Mouse (Mus musculus): ENCODE data around the gene Dlat. TPM values are rescaled to one million over a fixed set of nuclear protein-coding genes. Genes with fewer than 3 reads are reported as not detected.

Gene Dlat
- polyA plus RNA-seq, 1 experiment from 2014 or later, result 37.4 TPM

DNA sequence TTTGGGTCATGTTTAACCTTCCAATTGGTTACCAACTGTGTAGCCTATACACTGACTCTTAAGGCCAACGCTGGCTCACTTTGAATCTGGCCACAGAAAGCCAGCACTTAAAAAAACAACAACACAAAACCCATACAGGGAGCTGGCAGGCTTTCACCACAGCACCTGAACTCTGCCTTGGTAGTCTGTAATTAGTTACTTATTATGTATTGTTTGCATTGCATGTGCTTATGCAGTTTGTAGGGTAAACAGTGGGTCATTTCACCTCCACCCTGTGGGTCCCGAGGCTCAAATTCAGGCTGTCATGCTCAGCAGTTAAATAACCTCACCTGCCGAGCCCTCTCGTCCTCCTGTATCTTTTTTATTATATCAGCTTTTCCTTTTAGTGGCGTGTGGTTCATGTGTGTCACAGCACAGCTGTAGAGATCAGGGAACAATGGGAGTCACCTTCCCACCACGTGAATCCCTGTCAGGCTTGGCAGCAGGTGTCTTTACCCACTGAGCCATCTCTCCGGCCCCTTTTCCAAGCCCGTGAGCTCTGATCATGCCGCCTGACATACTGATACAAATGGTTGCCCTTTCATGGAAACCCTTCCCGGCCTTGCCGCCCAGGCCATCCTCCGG is 64.7 kb downstream of the Dlat start:
- DNase-seq (ENCODE audit: low spot score), result no peak

GRCm38 (mm10) chr9:50593544-50593943 is 66.0 kb downstream of the Dlat start:
- peak; percentile 62 for DNase-seq (ENCODE audit: low spot score)

- DNase-seq (ENCODE audit: low spot score), result no peak
These were observed 66.6 kb downstream of the Dlat start for GRCm38 (mm10) chr9:50592955-50593354.

DNA sequence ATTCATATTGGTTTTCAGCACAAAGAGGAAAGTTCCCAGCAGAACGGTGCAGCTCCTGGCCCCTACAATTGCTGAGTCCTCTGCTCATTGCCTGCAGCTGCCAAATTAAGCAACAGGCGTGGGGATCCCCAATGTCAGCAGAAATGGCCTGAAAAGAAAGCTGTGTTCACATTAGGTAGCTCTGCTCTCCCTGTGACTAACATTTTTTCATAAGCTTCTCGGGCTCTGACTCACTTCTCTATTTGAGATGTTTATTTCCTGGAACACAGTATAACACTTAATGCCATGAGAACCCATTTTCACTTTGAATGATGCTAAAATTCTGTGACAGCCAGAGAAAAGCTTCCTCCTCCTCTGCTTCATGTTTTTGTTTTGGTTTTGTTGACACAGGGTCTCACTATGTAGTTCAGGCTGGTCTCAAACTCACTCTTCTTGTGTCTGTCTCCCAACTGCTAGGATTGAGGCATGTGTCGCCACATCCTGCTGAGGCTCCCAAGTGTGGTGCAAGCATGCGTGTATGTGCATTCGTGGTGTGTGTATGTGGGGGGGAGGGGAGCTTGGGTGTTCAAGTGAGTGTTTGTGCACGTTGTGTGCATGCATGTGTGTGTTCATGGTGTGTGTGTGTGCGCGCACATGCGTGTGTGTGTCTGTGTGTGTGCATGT is 68.6 kb downstream of the Dlat start:
- peak; percentile 20 for DNase-seq (ENCODE audit: low spot score)

- DNase-seq (ENCODE audit: low spot score), result no peak
These were observed 72.6 kb downstream of the Dlat start for GRCm38 (mm10) chr9:50586955-50587354.

DNA sequence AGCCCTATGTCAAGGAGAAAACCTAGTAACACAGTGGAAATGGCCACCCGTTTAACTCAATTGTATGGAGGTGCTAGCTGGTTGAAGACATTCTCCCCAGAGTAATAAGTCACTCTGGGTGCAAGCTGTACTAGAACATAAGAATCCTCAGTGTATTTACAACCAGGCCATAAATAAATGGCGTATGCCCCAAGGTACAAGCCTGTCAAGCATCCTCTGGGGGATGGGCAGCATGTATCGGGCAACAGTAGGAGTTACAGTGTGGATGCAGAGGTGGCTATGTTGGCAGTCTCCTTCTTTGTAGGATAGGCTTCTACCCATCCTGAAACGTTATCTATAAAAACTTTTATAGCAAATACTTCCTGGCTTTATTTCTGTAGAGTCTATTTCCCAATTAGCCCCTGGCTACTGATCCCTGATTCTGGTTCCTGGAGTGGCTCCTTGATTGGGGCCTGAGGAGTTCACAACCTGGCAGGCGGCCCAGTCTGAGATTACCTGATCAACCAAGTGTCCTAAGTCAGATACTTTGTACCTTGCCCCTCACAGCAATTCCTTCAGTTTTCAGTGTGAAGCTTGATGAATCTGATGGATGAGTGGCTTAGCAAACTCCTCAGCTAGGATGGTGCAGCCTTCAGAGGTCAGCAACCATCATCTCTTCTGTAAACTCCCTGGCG is 74.3 kb downstream of the Dlat start:
- no peak for DNase-seq (ENCODE audit: low spot score)

Other genes starting within 250 kb of the Dlat start
- gene Plet1, start 165.3 kb downstream of the Dlat start, polyA plus RNA-seq (2015; fragmentation: Nextera tagmentation; extraction: Ambion mirVana), result 5.0 and 5.3 TPM in 2 replicates
- 141 and 158 TPM in 2 replicates for gene Pts, start 131.1 kb downstream of the Dlat start, polyA plus RNA-seq (2015; fragmentation: Nextera tagmentation; extraction: Ambion mirVana)
- 25.7 and 28.5 TPM in 2 replicates for gene Il18, start 105.0 kb downstream of the Dlat start, polyA plus RNA-seq (2015; fragmentation: Nextera tagmentation; extraction: Ambion mirVana)
- 0.39 and 0.45 TPM in 2 replicates for gene Bco2, start 104.6 kb downstream of the Dlat start, polyA plus RNA-seq (2015; fragmentation: Nextera tagmentation; extraction: Ambion mirVana)
- gene Tex12, start 98.5 kb downstream of the Dlat start, polyA plus RNA-seq (2015; fragmentation: Nextera tagmentation; extraction: Ambion mirVana), result not detected in 2 replicates
- gene Sdhd, start 56.0 kb downstream of the Dlat start, polyA plus RNA-seq (2015; fragmentation: Nextera tagmentation; extraction: Ambion mirVana), result 303 and 309 TPM in 2 replicates
- gene Timm8b, start 55.9 kb downstream of the Dlat start, polyA plus RNA-seq (2015; fragmentation: Nextera tagmentation; extraction: Ambion mirVana), result 282 and 312 TPM in 2 replicates
- gene Pih1d2, start 42.5 kb downstream of the Dlat start, polyA plus RNA-seq (2015; fragmentation: Nextera tagmentation; extraction: Ambion mirVana), result 2.5 and 3.2 TPM in 2 replicates
- 26.4 and 30.9 TPM in 2 replicates for gene Nkapd1, start 42.3 kb downstream of the Dlat start, polyA plus RNA-seq (2015; fragmentation: Nextera tagmentation; extraction: Ambion mirVana)
- gene Dixdc1, start 79.7 kb upstream of the Dlat start, polyA plus RNA-seq (2015; fragmentation: Nextera tagmentation; extraction: Ambion mirVana), result 0.91 and 1.0 TPM in 2 replicates
- gene 2310030G06Rik, start 86.8 kb upstream of the Dlat start, polyA plus RNA-seq (2015; fragmentation: Nextera tagmentation; extraction: Ambion mirVana), result 6.2 and 6.3 TPM in 2 replicates
- gene Cryab, start 91.5 kb upstream of the Dlat start, polyA plus RNA-seq (2015; fragmentation: Nextera tagmentation; extraction: Ambion mirVana), result 17.2 and 17.5 TPM in 2 replicates
- gene Hspb2, start 92.6 kb upstream of the Dlat start, polyA plus RNA-seq (2015; fragmentation: Nextera tagmentation; extraction: Ambion mirVana), result 2.0 and 2.7 TPM in 2 replicates
- 8.4 and 9.1 TPM in 2 replicates for gene Fdxacb1, start 108.5 kb upstream of the Dlat start, polyA plus RNA-seq (2015; fragmentation: Nextera tagmentation; extraction: Ambion mirVana)
- 17.2 and 19.1 TPM in 2 replicates for gene Alg9, start 115.2 kb upstream of the Dlat start, polyA plus RNA-seq (2015; fragmentation: Nextera tagmentation; extraction: Ambion mirVana)
- gene 1110032A03Rik, start 115.7 kb upstream of the Dlat start, polyA plus RNA-seq (2015; fragmentation: Nextera tagmentation; extraction: Ambion mirVana), result 33.2 and 39.6 TPM in 2 replicates
- gene Ppp2r1b, start 185.5 kb upstream of the Dlat start, polyA plus RNA-seq (2015; fragmentation: Nextera tagmentation; extraction: Ambion mirVana), result 47.0 and 48.7 TPM in 2 replicates

All from thymus, postnatal 0 days (tissue).